Mouse (Mus musculus) adrenal gland, adult (tissue): ENCODE results near the gene Hmgn5.
A peak's percentile ranks its signal among the peaks of the same experiment; 100 is the strongest.

ENCODE experiments used
- DNase-seq, 2 experiments: peaks; one replicate each; pipeline ENCODE4 v3.0.0; 2022 to 2023; ENCODE audit warnings: low spot score in 1 of 2; ENCODE audit not compliant: inconsistent age in 2 of 2

Gene Hmgn5

DNA sequence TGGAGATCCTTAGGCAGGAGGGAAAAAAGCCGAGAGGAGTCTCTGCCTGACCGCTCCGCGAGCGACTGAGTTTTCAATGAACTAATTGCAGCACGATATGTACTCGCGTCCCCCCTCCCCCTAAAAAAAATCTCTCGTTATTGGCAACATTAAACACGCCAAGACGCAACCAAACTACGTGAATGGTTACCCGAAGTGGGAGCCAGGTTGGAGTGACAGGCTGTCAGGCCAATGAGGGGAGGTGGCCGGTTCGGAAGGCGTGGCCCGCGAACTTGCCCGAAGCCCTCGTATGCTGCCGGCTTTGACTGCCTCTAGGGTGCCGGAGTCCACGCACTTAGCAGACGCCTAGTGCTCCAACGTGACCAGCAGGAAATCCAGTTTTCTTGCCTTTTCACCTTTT lies at the start of gene Hmgn5:
Gene Hmgn5, minus strand, starts transcription at position 122 of the 400 bp plus-strand sequence.
- peak; percentile 92 to 97 for DNase-seq

DNA sequence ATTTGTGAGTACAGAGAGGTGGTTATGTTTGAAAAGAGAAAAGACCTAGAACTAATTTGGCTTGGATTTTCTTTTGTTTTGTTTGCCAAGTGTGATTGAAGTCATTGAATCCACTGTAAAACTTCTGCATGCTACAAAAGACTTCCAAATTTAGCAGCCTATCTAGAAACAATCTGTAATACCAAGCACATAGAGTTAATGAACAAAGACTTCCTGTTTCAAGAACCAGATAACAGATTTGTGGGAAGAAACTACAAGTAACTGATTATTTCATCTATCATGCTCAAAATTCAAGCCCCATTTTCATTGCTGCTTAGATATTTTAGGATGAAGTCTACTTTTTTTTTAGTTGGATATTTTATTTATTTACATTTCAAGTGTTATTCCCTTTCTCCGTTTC lies 34.6 kb upstream of the Hmgn5 start:
- no peak for DNase-seq

DNA sequence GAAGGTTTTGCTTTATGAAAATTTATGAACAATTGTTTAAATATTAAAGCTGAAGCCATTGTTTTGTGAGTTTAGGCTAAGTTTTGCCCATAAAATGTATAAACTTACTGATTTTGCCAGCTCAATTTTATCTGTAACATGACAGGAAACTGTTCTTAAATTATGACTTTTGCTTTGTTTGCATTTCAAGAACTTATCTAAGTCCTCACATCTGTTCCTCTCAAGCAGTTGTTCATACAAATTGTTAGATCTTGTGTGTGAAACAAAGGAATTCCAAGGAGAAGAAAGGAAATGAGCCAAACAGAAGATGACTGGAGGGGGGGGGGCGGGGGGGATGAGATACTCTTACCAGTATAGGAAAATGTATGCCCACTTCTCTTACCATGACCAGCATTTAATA lies 13.0 kb upstream of the Hmgn5 start:
- no peak for DNase-seq

DNA sequence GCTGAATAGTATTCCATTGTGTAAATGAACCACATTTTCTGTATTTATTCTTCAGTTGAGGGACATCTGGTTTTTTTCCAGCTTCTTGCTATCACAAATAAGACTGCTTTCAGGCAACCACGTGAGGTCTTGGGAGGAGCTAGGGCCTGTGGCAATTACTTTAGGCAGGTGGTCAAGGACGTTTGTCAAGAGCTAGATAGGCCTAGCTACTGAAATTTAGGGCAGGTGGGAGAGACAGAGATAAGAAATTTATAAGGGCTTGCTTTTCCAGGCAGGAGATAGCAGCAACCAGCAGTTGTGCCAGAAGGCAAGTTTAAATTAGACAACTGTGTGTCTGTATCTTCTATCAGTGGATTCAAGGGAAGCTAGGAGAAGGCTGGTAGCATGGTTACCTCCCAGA lies 7.7 kb upstream of the Hmgn5 start:
- no peak for DNase-seq

DNA sequence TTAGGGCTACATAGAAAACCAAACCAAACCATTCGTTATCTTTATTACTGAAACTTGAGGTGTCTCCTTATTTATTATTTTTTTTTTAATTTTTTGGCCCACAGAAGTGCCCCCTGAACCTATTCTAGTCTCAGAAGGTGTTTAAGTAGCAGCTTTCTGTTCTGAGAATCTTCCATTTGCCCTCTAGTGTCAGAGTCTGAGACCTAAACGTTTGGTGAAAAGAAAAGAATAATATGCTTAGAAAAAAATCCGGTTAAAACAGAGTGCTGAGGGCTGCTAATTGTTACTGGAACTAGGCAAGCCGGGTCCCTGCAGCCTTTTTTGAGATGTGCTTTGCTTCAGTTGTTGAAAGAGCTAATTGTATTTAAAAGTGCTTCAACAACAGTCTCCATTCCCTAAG lies 962 bp upstream of the Hmgn5 start:
- DNase-seq = peak in 1 of 2 experiments; percentile 19

DNA sequence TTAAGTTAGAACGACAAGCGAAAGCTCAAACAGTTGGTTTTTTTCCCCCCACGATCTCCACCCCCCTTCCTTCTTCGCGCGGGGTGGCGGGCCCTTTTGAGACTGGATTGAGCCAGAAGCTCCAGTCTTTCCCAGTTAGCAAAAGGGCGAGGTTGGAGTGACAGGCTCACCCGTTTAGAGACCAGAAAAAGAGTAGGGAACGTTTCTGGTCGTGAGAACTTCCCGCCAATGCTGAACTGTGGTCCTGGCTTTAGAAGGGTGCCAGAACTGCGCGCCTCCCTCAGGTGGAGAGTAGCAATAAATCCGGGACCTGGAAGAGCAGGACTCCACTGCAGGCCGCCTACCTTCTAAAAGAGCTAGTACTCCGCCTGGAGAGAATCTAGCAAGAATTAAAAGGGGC lies 482 bp upstream of the Hmgn5 start:
- DNase-seq = peak in 1 of 2 experiments; percentile 78

DNA sequence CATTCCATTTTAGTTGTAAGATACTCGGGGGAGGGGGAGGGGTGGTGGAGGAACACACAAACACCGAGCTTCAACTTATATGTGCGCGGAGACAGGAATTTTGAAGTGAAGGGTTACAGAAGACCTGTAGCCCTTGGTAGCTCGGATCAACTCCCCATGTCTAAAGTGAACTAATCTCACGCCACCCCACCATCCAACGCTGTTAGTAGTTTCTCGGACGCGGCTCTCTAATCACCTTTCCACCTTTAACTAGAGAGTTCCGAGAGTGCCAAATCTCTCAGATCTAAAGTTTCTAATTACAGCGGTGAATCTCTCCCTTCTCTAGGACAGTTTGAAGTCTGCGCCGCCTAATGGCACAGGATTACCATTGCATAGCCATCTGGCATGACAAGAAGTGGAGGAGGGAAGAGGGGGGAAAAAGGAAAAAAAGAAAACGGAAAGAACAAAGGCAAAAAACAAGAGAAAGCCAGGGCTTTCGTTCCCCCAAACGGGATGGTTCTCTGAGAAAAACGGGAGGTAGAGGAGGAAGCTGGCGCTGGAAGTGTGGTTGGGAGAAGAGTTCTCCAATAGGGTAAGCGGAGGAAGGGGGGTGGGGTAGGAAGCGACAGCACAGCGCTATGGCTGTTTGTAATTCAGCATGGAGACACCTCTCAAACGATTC lies 703 bp downstream of the Hmgn5 start:
- peak; percentile 41 to 86 for DNase-seq

DNA sequence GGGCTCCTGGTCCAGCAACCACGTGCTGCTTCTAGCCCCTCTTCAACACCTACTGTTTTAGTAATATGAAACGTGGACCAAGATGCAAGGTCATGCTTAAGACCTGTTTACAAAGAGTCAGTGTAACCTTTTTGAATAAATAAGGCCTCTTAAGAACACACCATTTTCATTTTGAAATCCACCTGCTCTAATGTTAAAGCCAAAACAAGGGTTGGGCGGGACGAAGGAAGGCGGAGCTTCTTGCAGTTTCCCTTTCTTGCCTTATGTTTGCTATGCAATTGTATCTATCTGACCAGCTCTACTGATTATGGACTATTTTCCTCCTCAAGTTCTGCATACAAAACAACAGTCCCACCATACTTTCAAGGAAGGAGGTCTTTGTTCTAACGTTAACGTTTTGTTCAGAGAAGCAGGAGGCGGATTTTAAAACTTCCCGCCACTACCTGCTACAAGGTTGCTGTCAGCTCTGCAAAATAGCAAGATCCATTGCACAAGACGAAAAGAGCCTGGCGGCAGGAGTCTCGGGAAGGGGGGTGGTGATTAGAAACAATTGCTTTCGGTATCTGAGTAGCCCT lies 1.5 kb downstream of the Hmgn5 start:
- peak; percentile 12 to 67 for DNase-seq

DNA sequence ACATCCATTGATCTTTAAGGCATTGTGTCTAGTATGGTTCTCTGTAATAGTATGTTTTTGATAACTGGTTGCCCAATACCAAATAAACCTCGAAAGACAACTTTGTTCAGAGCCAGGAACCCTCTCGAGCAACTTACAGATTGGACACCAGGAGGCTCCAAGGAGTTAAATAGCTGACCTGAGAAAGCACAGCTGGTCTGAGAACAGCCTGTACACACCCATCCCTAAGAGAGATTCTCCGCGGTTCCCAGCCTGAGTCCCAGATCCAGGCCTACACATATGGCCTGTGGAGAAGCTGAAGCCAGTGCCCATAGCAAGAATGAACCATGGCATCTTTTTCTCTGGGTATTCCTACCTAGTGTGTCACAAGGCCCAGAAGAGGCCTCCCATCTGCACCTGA lies 11.9 kb downstream of the Hmgn5 start:
- no peak for DNase-seq
